Mouse (Mus musculus) forelimb bud, embryonic 11.5 days (tissue): ENCODE measurements around the gene Rnf149.

ENCODE experiments used
- DNase-seq: peaks from one replicate; pipeline ENCODE4 v3.0.0-alpha.2; 2012; ENCODE audit warnings: low read depth, low spot score

Rnf149 gene

DNA sequence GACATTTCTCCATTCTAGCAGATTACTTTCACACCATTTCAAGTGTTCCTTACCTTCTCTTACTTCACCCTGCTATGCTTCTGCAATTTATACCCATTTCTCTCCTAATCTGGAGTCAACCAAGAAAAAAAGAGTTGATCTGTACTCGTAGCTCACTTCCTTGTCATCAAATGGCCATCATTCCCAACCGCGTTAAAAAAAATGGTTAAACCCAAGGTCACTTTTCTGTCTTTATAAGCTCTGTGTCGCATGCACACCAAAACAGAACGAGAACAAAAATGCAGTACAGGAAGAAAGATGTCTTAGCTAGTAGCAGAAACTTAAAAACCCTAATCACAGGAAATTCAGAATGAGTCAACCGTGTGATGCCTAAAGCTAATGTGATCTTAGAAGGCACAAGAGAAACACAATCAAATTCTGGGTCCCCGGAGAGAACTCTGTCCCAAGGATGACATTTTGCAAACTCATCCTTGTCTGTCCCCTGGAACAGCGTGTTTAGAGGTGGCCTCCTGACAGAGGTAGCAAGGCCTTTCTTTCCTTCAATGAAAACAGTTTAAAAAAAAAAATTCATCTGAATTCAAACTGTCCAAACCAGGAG is 1.3 kb downstream of the Rnf149 start:
- DNase-seq = no peak

DNA sequence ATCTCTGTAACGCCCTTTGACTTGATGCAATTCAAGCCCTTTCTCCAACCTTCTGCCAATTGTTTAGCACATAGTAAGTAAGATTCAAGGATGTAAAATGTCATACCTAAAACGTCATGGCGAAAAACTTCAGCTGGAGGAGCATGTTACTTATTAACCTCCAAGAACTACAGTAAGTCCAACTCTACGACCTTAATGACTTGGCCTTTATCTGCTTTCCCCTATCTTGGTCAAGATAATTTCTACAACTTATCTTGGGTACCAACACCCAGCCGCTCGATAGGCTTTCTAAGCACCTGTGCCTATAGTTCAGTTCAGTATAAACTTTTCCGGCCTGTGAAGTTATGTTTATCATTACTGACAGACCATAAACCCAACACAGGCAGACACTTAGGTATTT is 3.3 kb downstream of the Rnf149 start:
- DNase-seq = no peak

GRCm38 (mm10) chr1:39571653-39572052 is 5.6 kb downstream of the Rnf149 start:
- DNase-seq = no peak

GRCm38 (mm10) chr1:39568079-39568478 is 9.1 kb downstream of the Rnf149 start:
- DNase-seq = no peak

GRCm38 (mm10) chr1:39564603-39565002 is 12.6 kb downstream of the Rnf149 start:
- DNase-seq = no peak

- no peak for DNase-seq
These were observed 14.0 kb downstream of the Rnf149 start for GRCm38 (mm10) chr1:39563161-39563560.

DNA sequence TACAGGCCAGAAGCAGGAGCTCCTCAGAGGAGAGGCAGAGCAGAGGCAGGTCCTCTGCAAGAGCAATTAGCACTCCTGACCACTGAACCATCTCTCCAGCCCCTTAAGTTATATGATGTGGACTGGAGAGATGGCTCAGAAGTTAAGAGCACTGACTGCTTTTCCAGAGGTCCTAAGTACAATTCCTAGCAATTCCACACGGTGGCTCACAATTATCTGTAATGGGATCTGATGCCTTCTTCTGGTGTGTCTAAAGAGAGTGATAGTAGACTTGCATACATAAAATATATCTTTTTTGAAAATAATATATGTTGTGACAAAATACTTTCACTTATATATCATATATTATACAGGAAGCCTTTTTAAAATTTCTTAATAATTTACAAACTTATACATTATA is 15.3 kb downstream of the Rnf149 start:
- no peak for DNase-seq

DNA sequence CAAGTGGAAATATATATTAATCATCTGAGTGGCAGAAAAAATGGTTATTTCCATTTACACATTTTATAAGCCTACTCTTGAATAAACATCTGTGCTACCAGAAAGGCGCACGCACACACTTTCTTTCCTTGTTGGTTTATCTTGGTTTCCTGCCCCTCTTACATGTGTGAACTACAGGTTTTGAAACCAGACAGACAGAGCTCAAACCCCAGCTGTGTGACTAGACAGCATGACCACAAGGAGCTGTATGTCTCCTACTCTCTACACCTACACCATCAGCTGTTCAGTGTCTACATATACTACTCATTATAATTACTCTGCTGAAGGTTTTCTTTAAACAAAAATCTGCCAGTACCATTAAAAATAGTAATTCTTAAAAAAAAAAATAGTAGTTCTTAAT is 18.2 kb downstream of the Rnf149 start:
- no peak for DNase-seq

DNA sequence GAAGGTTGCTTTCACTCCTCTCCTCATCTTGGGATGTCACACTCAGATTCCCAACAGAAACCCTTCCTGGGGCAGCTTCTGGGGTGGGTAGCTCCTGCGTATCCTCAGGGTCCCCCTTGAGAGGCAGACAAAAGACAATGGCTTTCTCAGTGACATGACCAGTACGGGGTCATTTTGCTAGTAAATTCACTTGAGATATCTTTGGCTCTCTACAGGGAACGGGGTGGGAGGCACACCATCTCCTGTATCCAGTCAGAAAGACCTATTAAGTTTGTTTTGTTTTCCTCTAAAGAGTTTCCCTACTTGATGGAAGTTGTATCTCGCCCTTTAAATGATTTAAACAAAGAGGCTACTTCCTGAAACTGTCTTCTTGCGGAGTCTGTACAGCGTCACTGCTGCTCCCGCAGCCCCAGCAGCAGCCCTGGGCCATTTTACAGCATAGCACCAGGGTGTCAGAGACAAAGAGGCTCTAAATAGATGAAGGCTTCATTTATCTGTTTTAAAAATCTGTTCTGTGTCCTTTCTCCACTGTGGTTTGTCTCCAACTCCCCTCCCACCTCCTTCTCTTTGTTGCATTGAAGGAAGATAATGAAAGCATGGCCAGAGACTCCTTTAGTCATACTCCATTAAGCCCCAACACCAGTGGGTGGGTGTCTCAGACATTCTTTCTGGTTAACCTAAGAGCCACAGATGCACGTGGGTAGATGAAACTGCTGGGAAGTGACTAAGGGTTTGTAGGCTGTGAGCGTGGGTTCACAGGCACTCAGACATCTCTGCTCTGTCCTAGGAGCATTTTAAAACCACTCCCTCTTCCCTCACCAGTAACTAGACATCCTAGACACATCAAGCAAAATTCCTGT is 21.4 kb downstream of the Rnf149 start:
- no peak for DNase-seq

DNA sequence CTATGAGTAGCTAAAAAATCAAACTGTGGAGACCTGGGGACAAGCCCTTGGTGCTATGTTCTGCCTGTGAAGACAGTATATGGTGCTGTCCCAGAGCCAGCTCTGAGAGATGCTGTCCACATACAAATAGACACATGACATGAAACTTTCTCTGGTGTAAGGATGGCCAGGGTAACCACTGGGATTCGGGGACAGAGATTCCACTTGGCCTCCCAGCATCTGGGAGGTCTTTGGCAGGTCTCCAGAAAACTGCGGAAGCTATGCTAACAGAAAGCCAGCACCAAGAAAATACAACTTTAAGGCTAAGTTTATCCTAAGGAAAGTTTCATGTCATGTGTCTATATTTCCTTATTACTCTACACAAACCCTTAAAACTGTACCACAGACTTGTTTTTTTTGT is 27.4 kb downstream of the Rnf149 start:
- DNase-seq = no peak

GRCm38 (mm10) chr1:39547238-39547637 is 30.0 kb downstream of the Rnf149 start:
- no peak for DNase-seq

- DNase-seq = no peak
These were observed 30.9 kb downstream of the Rnf149 start for GRCm38 (mm10) chr1:39546160-39546866.

DNA sequence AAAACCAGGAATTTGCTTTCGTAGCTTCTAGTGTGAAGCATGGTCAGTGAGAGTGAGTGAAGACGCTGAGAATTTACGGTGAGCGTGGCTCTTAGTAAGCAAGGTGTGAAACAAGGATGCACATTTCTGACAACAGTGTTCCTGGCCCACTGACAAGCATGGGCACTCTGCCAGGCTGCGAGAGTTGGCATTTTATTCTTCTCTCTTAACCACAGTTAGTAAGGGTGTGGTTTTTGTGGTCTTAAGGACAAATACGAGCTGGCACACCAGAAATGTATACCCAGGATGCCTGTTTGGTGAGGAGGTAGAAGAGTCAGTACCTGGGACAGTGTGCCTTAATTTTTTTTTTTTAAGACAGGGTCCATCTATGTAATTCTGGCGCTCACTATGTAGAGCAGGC is 31.6 kb downstream of the Rnf149 start:
- DNase-seq = no peak

DNA sequence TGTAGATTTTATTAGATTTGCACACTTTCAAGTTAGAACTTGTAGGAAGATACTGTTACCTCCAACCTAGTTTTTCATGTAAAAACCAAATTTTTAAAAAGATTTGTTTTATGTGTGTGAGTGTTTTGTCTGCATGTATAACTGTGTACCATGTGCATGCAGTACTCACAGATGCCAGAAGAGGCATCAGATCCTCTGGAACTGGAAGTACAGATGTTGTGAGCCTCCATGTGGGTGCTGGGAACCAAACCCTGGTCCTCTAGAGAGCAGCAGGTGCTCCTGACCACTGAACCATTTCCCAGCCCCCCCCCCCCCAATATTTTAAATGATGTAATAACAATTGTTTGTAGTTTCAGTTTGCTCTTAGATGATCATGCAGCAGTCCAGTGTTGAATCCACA is 36.6 kb downstream of the Rnf149 start:
- DNase-seq = no peak

DNA sequence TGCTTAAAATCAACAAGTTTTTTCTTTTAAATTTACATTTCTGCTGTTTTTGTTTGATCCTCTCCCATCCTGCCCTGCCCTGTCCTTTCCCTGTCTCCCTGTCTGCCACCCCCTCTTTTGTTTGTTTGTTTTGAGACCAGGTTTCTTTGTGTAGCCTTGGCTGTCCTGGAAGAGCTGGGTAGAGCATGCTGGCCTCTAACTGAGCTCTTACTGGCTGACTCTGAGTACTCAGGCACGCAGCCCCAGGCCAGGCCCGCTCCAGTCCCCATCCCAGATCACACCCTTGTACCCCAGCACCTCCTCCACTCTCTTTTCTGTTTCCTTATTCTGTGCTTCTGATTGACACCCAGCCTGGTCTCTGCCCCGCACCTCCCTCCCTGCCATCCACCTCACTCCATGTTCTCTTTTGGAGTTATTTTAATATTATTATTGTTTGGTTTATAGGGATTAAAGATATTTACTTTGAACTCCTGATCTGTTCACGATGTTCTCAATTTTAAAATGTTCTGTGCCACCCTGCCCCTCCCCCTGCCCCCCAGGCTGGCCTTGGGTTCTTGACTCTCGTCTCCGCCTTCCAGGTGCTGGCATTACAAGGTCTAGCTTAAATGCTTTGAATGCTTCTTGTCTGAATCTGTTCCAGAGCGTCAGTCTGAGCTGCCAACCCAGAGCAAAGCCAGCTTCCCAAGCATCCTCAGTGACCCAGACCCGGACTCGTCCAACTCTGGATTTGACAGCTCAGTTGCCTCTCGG is 39.4 kb downstream of the Rnf149 start:
- no peak for DNase-seq

- no peak for DNase-seq
These were observed 40.5 kb downstream of the Rnf149 start for GRCm38 (mm10) chr1:39536701-39537100.

DNA sequence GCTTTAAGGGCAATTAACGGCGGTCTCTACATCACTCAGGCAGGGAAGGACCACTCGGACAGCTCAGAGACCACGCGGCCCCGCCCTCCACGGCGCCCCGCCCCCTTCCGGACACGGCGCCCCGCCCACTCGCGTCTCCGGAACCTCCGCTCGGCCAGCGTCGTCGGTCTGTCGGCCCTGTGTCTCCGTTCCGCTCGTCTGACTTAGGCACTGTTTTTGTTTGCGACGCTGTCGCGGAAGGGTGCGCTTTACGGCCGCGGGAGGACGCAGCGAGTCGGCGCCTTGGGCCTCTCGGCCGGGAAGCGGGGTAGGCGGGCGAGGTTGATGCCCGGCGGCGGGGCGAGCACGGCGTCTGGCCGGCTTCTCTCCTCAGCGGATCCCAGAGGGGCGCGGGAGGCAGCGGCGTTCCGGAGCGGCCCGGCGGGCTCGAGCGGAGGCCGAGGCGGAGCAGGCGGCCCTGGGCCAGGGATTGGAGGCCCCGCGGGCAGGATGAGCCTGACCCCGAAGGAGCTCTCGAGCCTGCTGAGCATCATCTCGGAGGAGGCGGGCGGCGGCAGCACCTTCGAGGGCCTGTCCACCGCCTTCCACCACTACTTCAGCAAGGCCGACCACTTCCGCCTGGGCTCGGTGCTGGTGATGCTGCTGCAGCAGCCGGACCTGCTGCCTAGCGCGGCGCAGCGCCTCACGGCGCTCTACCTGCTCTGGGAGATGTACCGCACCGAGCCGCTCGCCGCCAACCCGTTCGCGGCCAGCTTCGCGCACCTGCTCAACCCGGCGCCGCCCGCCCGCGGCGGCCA is 41.5 kb downstream of the Rnf149 start:
- peak; percentile 98 for DNase-seq

DNA sequence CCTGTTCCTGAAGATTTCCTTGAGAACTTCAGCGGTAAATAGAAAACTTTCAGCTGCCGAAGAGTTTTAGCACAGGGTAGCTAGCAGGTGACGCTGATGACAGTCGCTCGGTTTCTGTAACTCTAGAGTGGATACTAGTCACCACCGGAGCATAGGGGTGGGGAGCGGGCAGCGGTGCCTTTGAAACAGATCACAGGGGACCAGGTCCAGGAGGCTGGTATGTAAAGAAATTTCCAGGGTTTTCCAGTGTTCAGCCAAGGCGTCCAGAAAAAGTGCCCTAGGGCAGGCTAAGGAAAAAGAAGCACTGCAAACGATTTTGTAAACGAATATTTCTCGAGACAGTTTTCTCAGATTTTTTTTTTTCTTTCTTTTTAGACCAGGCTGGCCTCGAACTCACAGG is 42.4 kb downstream of the Rnf149 start, which contains the start of gene Cnot11:
Gene Cnot11, plus strand, starts transcription at position 162 of the 400 bp plus-strand sequence.
- no peak for DNase-seq

GRCm38 (mm10) chr1:39533917-39534316 is 43.3 kb downstream of the Rnf149 start:
- no peak for DNase-seq

- no peak for DNase-seq
These were observed 46.2 kb downstream of the Rnf149 start for GRCm38 (mm10) chr1:39531036-39531435.
